Mouse (Mus musculus) kidney, embryonic 16.5 days (tissue): ENCODE measurements around the gene Epha6. TPM values are rescaled to one million over a fixed set of nuclear protein-coding genes. Genes with fewer than 3 reads are reported as not detected.
A peak's percentile ranks its signal among the peaks of the same experiment; 100 is the strongest.

Source experiments
- ATAC-seq: fragments of 200-750 bp; cut with Nextera tagmentation; 2 replicates; pipeline ENCODE4 v1.8.0; 2017; ENCODE audit warnings: moderate TSS enrichment; ENCODE audit not compliant: low FRiP score, low TSS enrichment
- H3K27ac ChIP-seq: fragments of 300-500 bp; sonication (generic); 2 replicates; pipeline ENCODE4 v1.5.1; 2014; ENCODE audit warnings: low read length
- H3K27me3 ChIP-seq: fragments of 300-500 bp; sonication (generic); 2 replicates; pipeline ENCODE4 v1.6.1; 2014; ENCODE audit warnings: low read length, control low read depth, mixed read lengths; ENCODE audit not compliant: insufficient read depth
- H3K36me3 ChIP-seq: fragments of 300-500 bp; sonication (generic); 2 replicates; pipeline ENCODE4 v1.6.1; 2014; ENCODE audit warnings: low read length, control low read depth, mixed read lengths; ENCODE audit not compliant: insufficient read depth
- H3K4me1 ChIP-seq: fragments of 300-500 bp; sonication (generic); 2 replicates; pipeline ENCODE4 v1.6.1; 2014; ENCODE audit warnings: low read length, control low read depth, mixed read lengths; ENCODE audit not compliant: insufficient read depth
- H3K4me2 ChIP-seq: fragments of 300-500 bp; sonication (generic); replicated peaks from 2 replicates; pipeline ENCODE4 v1.6.1; 2014; ENCODE audit warnings: low read depth, low read length
- H3K4me3 ChIP-seq: fragments of 300-500 bp; sonication (generic); 2 replicates; pipeline ENCODE4 v1.5.1; 2014; ENCODE audit warnings: mild to moderate bottlenecking, low read length
- H3K9ac ChIP-seq: fragments of 300-500 bp; sonication (generic); replicated peaks from 2 replicates; pipeline ENCODE4 v1.6.1; 2014; ENCODE audit warnings: low read length
- H3K9me3 ChIP-seq: fragments of 300-500 bp; sonication (generic); 2 replicates; pipeline ENCODE4 v1.6.1; 2016; ENCODE audit warnings: low read length, control low read depth
- WGBS: fragments of 180-500 bp; shearing (Covaris S2); extraction: QIAGEN DNeasy Blood & Tissue Kit; methylation state at CpG from one replicate; pipeline ENCODE4 v1.1.7; 2014; 5-methylcytosine and 5-hydroxymethylcytosine counted together
- microRNA-seq: library from miRNA; unstranded; fragments of <30 nt; microRNA quantifications from one replicate; pipeline ENCODE4, GENCODE M21; 2016
- polyA plus RNA-seq: library from polyadenylated mRNA; unstranded; fragments of >200 nt; fragmentation: Nextera tagmentation; extraction: Ambion mirVana; gene quantifications from 2 replicates; pipeline ENCODE4 v1.2.1, GENCODE M21; 2015

Gene Epha6
- polyA plus RNA-seq, 1 experiment from 2014 or later: 0.07 TPM

- H3K4me1 ChIP-seq: no peaks in the 10 kb centered on the region
- no peak overlapping the region for H3K4me2 ChIP-seq
- 99% methylated on average over 2 of the region's 2 CpGs for whole genome bisulfite sequencing
- ATAC-seq: no peak
- no peak overlapping the region for H3K27ac ChIP-seq
- H3K27me3 ChIP-seq: no peaks in the 10 kb centered on the region
- no peaks in the 10 kb centered on the region for H3K36me3 ChIP-seq
- no peak overlapping the region for H3K9ac ChIP-seq
- no peaks in the 10 kb centered on the region for H3K9me3 ChIP-seq
- no peak overlapping the region for H3K4me3 ChIP-seq
Observed at GRCm38 (mm10) chr16:59621554-59621953, 983.8 kb downstream of the Epha6 start.

- Histone ChIP-seq H3K4me3 (no peak overlapping the region), H3K4me1 (no peaks in the 10 kb centered on the region), H3K27me3 (no peaks in the 10 kb centered on the region), H3K4me2 (no peak overlapping the region), H3K9ac (no peak overlapping the region), H3K36me3 (no peaks in the 10 kb centered on the region), H3K9me3 (no peaks in the 10 kb centered on the region), H3K27ac (no peak overlapping the region)
- ATAC-seq: peak; percentile 51; the same call in 1 of the 2 replicates
- 38% methylated on average over 3 of the region's 3 CpGs for WGBS
Observed at GRCm38 (mm10) chr16:59617167-59617566, 988.2 kb downstream of the Epha6 start.

GRCm38 (mm10) chr16:59615675-59616074, 989.7 kb downstream of the Epha6 start:
- no peaks in the 10 kb centered on the region for H3K27me3 ChIP-seq
- WGBS: 75% methylated on average over 3 of the region's 3 CpGs
- no peaks in the 10 kb centered on the region for H3K4me1 ChIP-seq
- H3K9me3 ChIP-seq: no peaks in the 10 kb centered on the region
- no peak overlapping the region for H3K9ac ChIP-seq
- no peaks in the 10 kb centered on the region for H3K36me3 ChIP-seq
- no peak for ATAC-seq
- no peak overlapping the region for H3K4me3 ChIP-seq
- H3K27ac ChIP-seq: no peak overlapping the region
- no peak overlapping the region for H3K4me2 ChIP-seq

- Histone ChIP-seq H3K27me3 (no peaks in the 10 kb centered on the region), H3K36me3 (no peaks in the 10 kb centered on the region), H3K4me1 (no peaks in the 10 kb centered on the region), H3K27ac (no peak overlapping the region), H3K4me3 (no peak overlapping the region), H3K9me3 (no peaks in the 10 kb centered on the region), H3K9ac (no peak overlapping the region), H3K4me2 (no peak overlapping the region)
- ATAC-seq: no peak
- 58% methylated on average over 1 of the region's 1 CpGs for WGBS
Observed at GRCm38 (mm10) chr16:59610750-59611149, 994.6 kb downstream of the Epha6 start.

- H3K36me3 ChIP-seq: no peaks in the 10 kb centered on the region
- H3K4me3 ChIP-seq: no peak overlapping the region
- no peaks in the 10 kb centered on the region for H3K27me3 ChIP-seq
- H3K9ac ChIP-seq: no peak overlapping the region
- peak overlapping the region; percentile 32 for H3K4me2 ChIP-seq
- peak overlapping the region; percentile 38; the same call in 1 of the 2 replicates for H3K27ac ChIP-seq
- WGBS: 26% methylated on average over 15 of the region's 15 CpGs
- peaks cover 3% of the 10 kb centered on the region; the same call in 1 of the 2 replicates for H3K9me3 ChIP-seq
- ATAC-seq: peak; percentile 55
- H3K4me1 ChIP-seq: peaks cover 11% of the 10 kb centered on the region
Observed at GRCm38 (mm10) chr16:59604078-59604781, 1001.1 kb downstream of the Epha6 start.

Small RNAs within 50 kb of the gene (microRNA-seq; reads per million reads assigned to microRNA genes)
- gene Gm24755: not detected
